Mouse (Mus musculus): Measurements from ENCODE around the gene Zfp385b.
"Not testable (repeated sequence)": the region's sequence is repeated elsewhere in the genome, so short reads cannot be mapped to it uniquely, and the experiment has no call there.

DNA sequence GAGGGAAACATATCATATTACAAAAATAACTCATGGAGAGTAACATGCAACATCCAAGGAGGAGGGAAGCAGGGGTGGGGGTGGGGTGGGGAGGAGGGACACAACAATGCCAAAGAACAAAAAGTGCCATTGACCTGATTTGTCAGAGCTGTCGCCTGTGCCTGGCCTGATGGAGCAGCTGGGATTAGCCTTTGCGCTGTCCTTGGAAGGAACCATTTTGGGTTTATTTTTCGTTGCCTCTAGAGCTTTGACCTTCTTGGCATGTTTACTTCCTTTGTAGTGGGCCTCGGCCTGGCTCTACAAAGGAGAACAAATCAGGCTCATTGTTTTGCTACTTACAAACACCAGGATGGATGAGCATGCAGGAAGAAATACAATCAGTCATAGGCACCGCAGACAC, 369.4 kb downstream of the Zfp385b start:
- TF ChIP-seq POLR2A (IDR thresholded peaks at IDR 0.05; ENCODE audit: low read depth, low read length); CTCF (IDR thresholded peaks at IDR 0.05; ENCODE audit: borderline replicate concordance, insufficient read depth, low read length): not testable (repeated sequence)

Data from embryonic fibroblast, embryonic 13.5 days (primary cell).